Mouse (Mus musculus): ENCODE results near the gene Il2ra. TPM values are rescaled to one million over a fixed set of nuclear protein-coding genes. Genes with fewer than 3 reads are reported as not detected.

Gene Il2ra
- not detected in 2 replicates for polyA plus RNA-seq (2012; rRNA removed)

DNA sequence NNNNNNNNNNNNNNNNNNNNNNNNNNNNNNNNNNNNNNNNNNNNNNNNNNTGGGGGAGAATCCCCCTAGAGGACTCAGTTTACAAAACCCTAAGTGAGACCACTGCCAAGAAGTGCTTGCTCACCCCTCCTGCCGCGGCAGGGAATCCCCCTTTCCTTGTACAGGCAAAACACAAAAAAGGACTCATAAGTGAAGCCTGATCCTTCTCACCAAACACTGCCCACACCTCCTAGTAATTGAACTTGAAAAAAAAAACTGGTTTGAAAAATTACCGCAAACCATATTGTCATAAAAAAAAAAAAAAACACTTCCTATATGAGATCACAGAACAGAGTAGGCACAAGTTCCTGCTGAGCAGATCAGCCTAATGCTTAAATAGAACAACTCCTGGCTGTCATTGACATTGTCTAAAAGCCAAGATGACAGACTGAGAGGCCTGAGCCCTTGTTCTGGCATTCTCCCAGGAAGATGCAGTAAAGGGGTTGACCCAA is at the start of gene Il2ra:
TSS of gene Il2ra (plus strand) at position 357 of the 491 bp plus-strand sequence.

GRCm38 (mm10) chr2:11604053-11604452 is 38.6 kb upstream of the Il2ra start, which contains the start of gene Rbm17:
TSS of gene Rbm17 (minus strand) at chr2:11604153.

GRCm38 (mm10) chr2:11625890-11626289 is 16.7 kb upstream of the Il2ra start, which contains the start of gene Gm17490:
TSS of gene Gm17490 (minus strand) at chr2:11626264.

DNA sequence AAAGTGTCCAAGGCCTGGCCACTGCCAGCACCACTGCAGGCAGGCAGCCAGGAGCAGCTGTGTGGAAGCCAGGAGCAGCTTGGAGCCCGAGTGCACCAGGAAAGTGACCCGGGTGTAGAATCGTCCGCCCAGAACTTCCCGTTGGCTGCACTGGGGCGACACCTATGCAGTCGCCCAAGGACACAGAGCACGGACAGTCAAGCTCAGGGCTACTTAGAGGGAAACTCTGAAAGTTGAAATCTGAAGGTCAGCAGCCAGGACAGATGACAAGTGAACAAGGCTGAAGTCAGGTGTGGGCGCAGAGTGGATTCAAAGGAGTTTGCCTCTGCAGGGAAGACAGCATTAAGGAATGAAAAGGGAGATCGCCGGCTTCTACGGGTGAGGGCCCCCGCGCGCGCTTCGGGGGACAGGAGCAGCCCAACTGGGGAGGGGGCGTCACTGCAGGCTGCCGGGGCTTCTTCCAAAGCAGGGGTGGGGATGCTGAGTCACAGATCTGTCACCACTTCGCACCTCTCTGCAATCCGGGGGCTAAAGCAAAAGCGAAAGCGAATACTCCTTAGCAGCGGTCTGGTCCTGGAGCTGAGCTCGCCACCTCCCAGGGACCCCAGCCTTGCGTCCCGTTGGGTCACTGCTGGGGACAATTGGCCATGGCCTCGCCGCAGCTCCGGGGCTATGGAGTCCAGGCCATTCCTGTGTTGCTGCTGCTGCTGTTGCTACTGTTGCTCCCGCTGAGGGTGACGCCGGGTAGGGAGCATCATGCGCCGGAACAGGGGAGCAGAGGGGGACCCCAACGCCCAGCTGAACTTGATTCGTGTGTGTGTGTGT is 62.8 kb downstream of the Il2ra start, which contains the start of gene Il15ra:
TSS of gene Il15ra (plus strand) at position 90 of the 825 bp plus-strand sequence.

Other genes with a start within 250 kb of the Il2ra start
- gene Pfkfb3, start 88.7 kb upstream of the Il2ra start, polyA plus RNA-seq (2012; rRNA removed), result 4.0 and 5.5 TPM in 2 replicates
- gene Rbm17, start 38.7 kb upstream of the Il2ra start, polyA plus RNA-seq (2012; rRNA removed), result 67.1 and 73.9 TPM in 2 replicates
- gene Gm17490, start 16.5 kb upstream of the Il2ra start, polyA plus RNA-seq (2012; rRNA removed), result not detected in 2 replicates
- gene Il15ra, start 62.5 kb downstream of the Il2ra start, polyA plus RNA-seq (2012; rRNA removed), result 5.2 and 5.9 TPM in 2 replicates
- gene Fbh1, start 134.8 kb downstream of the Il2ra start, polyA plus RNA-seq (2012; rRNA removed), result 12.7 and 13.7 TPM in 2 replicates
- 21.3 and 22.2 TPM in 2 replicates for gene Ankrd16, start 135.1 kb downstream of the Il2ra start, polyA plus RNA-seq (2012; rRNA removed)

Data from liver, embryonic 14 days (tissue).